Comparison of ENCODE assay signal across 8 mouse cellular contexts in the genomic region with DNA sequence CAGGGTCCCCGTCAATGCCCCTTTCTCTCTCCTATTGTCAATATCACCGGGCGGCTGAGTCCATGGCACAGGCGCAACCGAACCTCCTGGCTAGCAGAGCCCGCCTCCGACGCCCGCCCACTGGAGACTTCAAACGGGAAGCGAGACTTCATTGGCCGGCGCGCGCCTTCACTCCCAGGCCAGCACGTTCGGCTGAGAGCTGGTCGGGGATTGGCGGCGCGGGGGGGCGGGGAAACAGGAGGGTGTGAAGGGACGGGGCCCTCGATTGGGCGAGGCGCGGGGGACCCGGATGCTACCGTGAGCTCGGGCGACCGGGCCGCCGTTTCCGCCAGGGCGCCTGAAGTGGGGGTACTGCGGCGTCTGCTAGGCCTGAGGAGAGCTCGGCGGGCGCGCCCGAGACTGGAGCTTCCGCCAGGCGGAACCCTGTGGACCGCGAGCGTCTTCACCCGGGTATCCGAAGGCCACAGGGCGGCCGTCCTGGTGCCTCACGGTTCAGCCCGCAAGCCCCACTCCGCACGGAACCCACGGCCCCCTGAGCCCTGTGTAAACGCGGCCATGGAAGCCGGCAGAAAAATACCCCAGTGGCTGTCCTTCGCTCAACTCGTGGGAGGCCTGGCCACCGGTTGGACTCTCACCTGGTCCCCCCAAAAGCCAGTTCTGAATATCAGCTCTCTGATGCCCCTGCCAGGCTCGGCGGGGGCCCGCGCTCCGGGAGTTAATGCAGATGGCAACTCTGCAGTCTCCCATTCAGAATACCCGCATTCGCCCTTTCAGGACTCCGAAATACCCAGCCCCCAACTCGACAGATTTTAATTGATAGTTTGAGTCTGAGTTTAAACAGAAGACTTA. TPM values are rescaled to one million over a fixed set of nuclear protein-coding genes. Genes with fewer than 3 reads are reported as not detected.
DNase-seq lines count a peak whose midpoint lies in the region; ATAC-seq and TF ChIP-seq lines count a peak whose summit lies in the region.

Gene Ppp2r5e, minus strand, starts transcription at position 92 of the 849 bp plus-strand sequence.

- no peak for TF ChIP-seq EP300 in lung, postnatal 0 days (IDR thresholded peaks at IDR 0.05)

- H3K4me3 ChIP-seq in hindbrain, embryonic 10.5 days: peak within 1 kb of the TSS; percentile 94
- H3K4me3 ChIP-seq in lung, postnatal 0 days (ENCODE audit: low read depth, low read length): peak within 1 kb of the TSS; percentile 98

- peaks cover 25% of the 10 kb centered on the region for H3K4me1 ChIP-seq in hindbrain, embryonic 10.5 days (replicated peaks)
- H3K4me1 ChIP-seq in lung, postnatal 0 days (ENCODE audit: insufficient read depth, low read depth, low read length): no peaks in the 10 kb centered on the region; the same call in 1 of the 2 replicates

- H3K27me3 ChIP-seq in hindbrain, embryonic 10.5 days (ENCODE audit: insufficient read depth, poor library complexity, severe bottlenecking): no peaks in the 10 kb centered on the region
- no peaks in the 10 kb centered on the region for H3K27me3 ChIP-seq in lung, postnatal 0 days (replicated peaks; ENCODE audit: insufficient read depth, low read length)

- H3K27ac ChIP-seq in hindbrain, embryonic 10.5 days: peak within 1 kb of the TSS; percentile 97
- peak within 1 kb of the TSS; percentile 96 for H3K27ac ChIP-seq in lung, postnatal 0 days (ENCODE audit: low read length)

- TF ChIP-seq CTCF in lung, postnatal 0 days (IDR thresholded peaks at IDR 0.05): no peak; the same call in 1 of the 2 replicates

- H3K9ac ChIP-seq in lung, postnatal 0 days (replicated peaks; ENCODE audit: low read depth): peak within 1 kb of the TSS; percentile 96

- WGBS in hindbrain, embryonic 10.5 days: under 1% methylated on average over 72 of the region's 72 CpGs
- WGBS in lung, postnatal 0 days: under 1% methylated on average over 48 of the region's 72 CpGs

- H3K9me3 ChIP-seq in hindbrain, embryonic 10.5 days: no peaks in the 10 kb centered on the region
- no peaks in the 10 kb centered on the region for H3K9me3 ChIP-seq in lung, postnatal 0 days (ENCODE audit: low read length)

- DNase-seq in MN1 (ENCODE audit: low spot score): peak; percentile 98
- DNase-seq in cerebellum, adult 9-10 months: peak; percentile 98
- peak; percentile 100 for DNase-seq in hindbrain, embryonic 10.5 days (ENCODE audit: low spot score)
- DNase-seq in layer of hippocampus, adult 9-11 months: peak; percentile 99
- DNase-seq in lung, postnatal 0 days (ENCODE audit: low spot score): peak; percentile 99
- peak; percentile 96 for DNase-seq in ovary, postnatal 14 days (ENCODE audit: low spot score)
- peak; percentile 99 for DNase-seq in thymus, postnatal 14 days

- H3K36me3 ChIP-seq in hindbrain, embryonic 10.5 days: peaks cover 21% of the 10 kb centered on the region
- H3K36me3 ChIP-seq in lung, postnatal 0 days (ENCODE audit: insufficient read depth, low read length): no peaks in the 10 kb centered on the region

- peak; percentile 94 for ATAC-seq in frontal cortex, adult (ENCODE audit: low TSS enrichment)
- peak; percentile 99 for ATAC-seq in lung, postnatal 0 days

- peak within 1 kb of the TSS; percentile 54 for H3K4me2 ChIP-seq in lung, postnatal 0 days (replicated peaks; ENCODE audit: low read depth, low read length)

RNA-seq across cellular contexts. Expression of gene Ppp2r5e, which starts in this region (rescaled TPM):
- polyA plus RNA-seq in hindbrain, embryonic 10.5 days (2016; fragmentation: Nextera tagmentation; extraction: Ambion mirVana): 14.2 and 14.3 TPM in 2 replicates
- 13.3 and 15.6 TPM in 2 replicates for polyA plus RNA-seq in lung, postnatal 0 days (2015; fragmentation: Nextera tagmentation; extraction: Ambion mirVana)

Comparison
In these comparisons a context has a peak if more than half of its experiments do, and no peak if none do; other contexts are left out.
1. Peak in every context shown above with its lines: DNase-seq, ATAC-seq, H3K4me3 ChIP-seq and H3K27ac ChIP-seq.